Mouse (Mus musculus): ENCODE measurements around the gene Prkn.

- TF ChIP-seq CTCF (IDR thresholded peaks at IDR 0.05; ENCODE audit: borderline replicate concordance, insufficient read depth, low read length) (no peak), POLR2A (IDR thresholded peaks at IDR 0.05; ENCODE audit: low read depth, low read length) (no peak)
Measured at GRCm38 (mm10) chr17:11861178-11861577, 1021.0 kb downstream of the Prkn start.
